Mouse (Mus musculus) heart, postnatal 4 days (tissue): ENCODE results near the gene Rap1gap2. TPM values are rescaled to one million over a fixed set of nuclear protein-coding genes. Genes with fewer than 3 reads are reported as not detected.

Experiments
- DNase-seq: peaks from one replicate; pipeline ENCODE4 v3.0.0; 2021
- total RNA-seq, 2 experiments: library from RNA; stranded (reverse); gene quantifications; 2 replicates each; pipeline ENCODE4 v1.2.3; 2021

Rap1gap2 gene
- total RNA-seq: 10 to 100 TPM; 47.8 to 53.8 TPM

GRCm38 (mm10) chr11:74610545-74611176, at the start of gene Rap1gap2:
Rap1gap2 (minus strand) TSS chr11:74610915.
- peak; percentile 26 for DNase-seq

GRCm38 (mm10) chr11:74660336-74660735, 49.6 kb upstream of the Rap1gap2 start:
- no peak for DNase-seq

GRCm38 (mm10) chr11:74655941-74656340, 45.2 kb upstream of the Rap1gap2 start:
- DNase-seq: no peak

DNA sequence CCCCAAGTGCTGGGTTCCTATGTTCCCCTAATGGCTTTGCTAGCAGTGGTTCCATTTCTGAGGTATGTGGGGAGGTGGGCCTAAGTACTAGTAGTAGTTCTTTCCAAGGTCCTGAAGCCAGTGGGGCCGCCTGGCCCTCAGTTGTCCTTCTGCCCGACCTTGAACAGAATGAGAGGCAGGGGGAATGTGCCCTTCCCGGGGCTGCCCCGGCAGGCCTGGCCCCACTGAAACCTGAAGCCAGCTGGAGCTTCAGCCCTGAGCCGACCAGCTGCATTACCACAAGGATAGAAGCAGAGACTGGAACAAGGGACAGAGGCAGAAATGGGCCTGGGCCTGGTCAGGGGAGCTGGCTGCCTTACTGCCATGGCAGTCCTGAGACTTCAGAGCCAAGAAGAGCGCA, 42.7 kb upstream of the Rap1gap2 start:
- DNase-seq: peak; percentile 62

DNA sequence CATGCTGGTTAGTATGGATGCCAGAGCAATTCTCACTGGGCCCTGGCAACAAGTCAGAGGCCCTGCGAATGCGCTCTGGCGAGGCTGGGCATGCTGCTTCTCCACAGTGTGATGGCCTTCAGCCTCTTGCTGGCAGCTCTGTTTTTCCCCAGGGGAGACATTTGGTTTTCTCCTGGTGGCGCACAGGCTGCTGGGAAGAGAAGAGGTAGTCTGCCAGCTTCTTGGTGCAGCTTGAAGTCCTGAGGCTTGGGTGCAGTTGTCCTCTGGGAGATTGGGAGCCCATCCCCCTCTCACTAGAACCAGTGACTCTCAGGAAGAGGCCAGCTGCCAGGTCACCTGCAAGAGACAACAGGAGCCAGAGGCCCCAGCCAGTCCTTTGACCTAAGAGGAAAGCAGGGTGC, 42.1 kb upstream of the Rap1gap2 start:
- DNase-seq: peak; percentile 62

GRCm38 (mm10) chr11:74650576-74651100, 39.9 kb upstream of the Rap1gap2 start:
- no peak for DNase-seq

- peak; percentile 40 for DNase-seq
Observed at GRCm38 (mm10) chr11:74649647-74650551, 39.2 kb upstream of the Rap1gap2 start.

GRCm38 (mm10) chr11:74649095-74649646, 38.5 kb upstream of the Rap1gap2 start, which contains the start of gene Cluh:
Cluh (plus strand) TSS chr11:74649495.
- peak; percentile 98 for DNase-seq

- no peak for DNase-seq
Observed at GRCm38 (mm10) chr11:74648676-74649075, 38.0 kb upstream of the Rap1gap2 start.

- no peak for DNase-seq
Observed at GRCm38 (mm10) chr11:74647966-74648365, 37.3 kb upstream of the Rap1gap2 start.

GRCm38 (mm10) chr11:74639628-74640027, 28.9 kb upstream of the Rap1gap2 start:
- no peak for DNase-seq

GRCm38 (mm10) chr11:74638791-74639411, 28.2 kb upstream of the Rap1gap2 start:
- no peak for DNase-seq

- DNase-seq: peak; percentile 78
Observed at GRCm38 (mm10) chr11:74637971-74638790, 27.5 kb upstream of the Rap1gap2 start.

DNA sequence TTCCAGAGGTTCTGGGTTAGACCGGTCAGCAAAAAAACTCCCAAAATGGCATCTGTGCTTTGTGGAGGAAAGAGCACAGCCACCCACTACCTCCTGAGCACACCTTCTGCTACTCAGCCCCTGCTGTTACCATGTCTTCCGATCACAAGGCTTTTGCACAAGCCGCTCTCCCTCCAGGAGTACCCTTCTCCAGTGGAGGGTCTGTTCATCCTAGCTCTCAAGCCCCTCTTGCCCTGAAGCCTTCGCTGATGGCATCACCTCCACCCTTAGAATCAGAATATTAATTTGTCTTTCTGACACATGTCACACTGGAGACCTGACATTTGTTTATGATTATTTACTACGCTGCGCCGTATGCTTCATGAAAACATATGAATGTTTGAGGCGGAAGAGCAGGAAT, 26.8 kb upstream of the Rap1gap2 start:
- no peak for DNase-seq

DNA sequence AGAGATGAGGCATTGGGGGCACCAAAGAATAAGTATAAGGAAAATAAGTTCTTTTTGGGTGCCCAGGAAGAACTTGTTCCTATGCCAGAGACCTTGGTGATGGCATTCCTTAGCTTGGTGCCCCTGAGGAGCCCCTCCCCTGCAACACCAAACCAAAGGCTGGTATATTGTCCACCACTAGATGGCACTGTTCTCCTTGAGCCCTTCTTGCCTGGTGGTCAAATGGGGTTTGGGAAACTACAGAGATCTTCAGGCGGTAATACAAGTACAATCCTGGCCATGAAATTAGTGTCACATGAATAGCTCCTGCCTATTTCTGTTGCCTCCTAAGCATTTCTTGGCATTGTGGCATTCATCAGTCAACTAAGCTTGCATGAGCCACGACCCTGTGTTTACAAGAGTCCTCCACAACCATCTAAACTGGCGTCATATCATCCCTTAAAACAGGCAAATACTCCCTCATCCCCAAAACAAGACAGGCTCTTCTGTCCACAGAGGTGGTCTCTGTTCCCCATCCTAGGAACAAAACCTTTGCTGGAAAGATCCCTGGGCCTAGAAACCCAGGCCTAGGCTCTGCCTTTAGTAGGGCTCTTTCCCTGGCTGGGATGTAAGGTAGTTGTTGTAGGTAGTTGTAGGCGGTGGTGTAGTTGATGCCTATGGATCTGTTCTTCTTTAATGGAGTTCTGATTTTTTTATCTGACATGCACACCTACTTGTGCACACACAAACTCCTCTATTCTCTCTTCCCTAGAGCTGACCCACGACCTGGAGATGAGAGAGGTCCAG, 24.0 kb upstream of the Rap1gap2 start:
- DNase-seq: peak; percentile 79

GRCm38 (mm10) chr11:74631880-74632789, 21.4 kb upstream of the Rap1gap2 start:
- no peak for DNase-seq

- DNase-seq: no peak
Observed at GRCm38 (mm10) chr11:74627481-74627880, 16.8 kb upstream of the Rap1gap2 start.

- DNase-seq: no peak
Observed at GRCm38 (mm10) chr11:74625333-74625732, 14.6 kb upstream of the Rap1gap2 start.

GRCm38 (mm10) chr11:74623693-74624092, 13.0 kb upstream of the Rap1gap2 start:
- peak; percentile 27 for DNase-seq
